Mouse (Mus musculus): ENCODE data around the gene Dock2.

Gene Dock2

DNA sequence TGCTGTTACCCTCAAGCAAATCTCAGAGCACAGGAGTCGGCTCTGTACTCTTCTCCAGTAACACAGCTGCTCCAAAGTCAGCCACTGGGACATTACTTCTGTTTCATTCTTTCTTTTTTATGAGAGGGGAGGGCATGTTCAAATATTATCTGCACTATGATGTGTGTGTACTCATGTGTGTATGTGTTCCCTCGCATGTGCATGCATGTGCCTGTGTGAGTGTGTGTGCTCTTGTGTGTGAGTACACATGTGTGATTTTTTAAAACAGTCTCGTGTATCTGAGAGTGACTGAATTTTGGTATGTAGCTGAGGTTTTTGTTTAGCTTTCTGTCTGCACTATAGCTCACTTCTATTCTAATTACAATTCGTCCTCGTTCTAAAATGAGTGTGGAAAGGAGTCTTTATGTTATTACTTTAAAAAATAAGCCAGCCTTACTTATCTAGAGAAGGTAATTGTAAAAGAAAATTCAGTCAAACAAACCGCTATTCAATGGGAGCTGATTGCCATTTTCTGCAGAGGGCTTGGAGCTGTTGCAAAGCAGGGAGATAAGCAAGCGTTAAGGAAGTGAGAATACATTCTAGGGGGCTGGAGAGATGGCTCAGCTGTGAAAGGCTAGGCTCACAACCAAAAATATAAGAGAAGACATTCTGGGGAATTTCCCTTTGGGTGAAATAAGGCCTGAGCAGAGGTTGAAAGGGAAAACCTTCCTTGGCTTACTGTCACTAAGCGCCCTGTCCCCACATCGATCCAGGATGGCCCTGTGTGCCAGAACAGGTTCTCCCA lies 589.3 kb downstream of the Dock2 start:
- no peak for DNase-seq (ENCODE audit: low spot score)

GRCm38 (mm10) chr11:34193658-34194057 lies 590.0 kb downstream of the Dock2 start:
- no peak for DNase-seq (ENCODE audit: low spot score)

DNA sequence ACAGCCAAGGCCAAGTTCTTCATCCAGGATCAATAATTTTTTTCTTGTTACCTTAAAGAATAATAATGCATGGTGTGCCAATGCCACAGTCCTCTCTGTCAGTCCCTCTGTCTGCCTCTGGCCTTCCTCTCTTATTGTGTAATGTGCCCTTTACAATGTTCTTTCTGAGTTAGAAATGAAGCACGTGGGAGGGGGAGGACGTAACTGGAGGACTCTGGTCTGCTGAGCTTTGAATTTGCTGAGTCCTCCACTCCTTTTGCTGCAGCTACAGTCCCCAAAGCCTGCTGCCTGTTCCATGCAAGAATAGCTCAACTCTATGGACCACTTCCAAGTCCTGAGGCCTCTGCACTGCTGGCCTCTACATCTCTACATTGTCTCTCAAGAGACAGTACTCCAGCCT lies 599.4 kb downstream of the Dock2 start:
- DNase-seq (ENCODE audit: low spot score), result no peak

GRCm38 (mm10) chr11:34181214-34182117 lies 602.2 kb downstream of the Dock2 start:
- peak; percentile 64 for DNase-seq (ENCODE audit: low spot score)

GRCm38 (mm10) chr11:34178752-34179151 lies 604.9 kb downstream of the Dock2 start:
- DNase-seq (ENCODE audit: low spot score), result no peak

Measured in testis, postnatal 10 days (tissue).